Mouse (Mus musculus) heart, postnatal 0 days (tissue): ENCODE measurements around the gene Tmbim4.

Experiments used
- CTCF ChIP-seq: IDR thresholded peaks from 2 replicates; pipeline ENCODE4 v1.5.1; 2016; ENCODE audit warnings: antibody characterized with exemption, control low read depth, low read depth
- EP300 ChIP-seq: IDR thresholded peaks from 2 replicates; pipeline ENCODE4 v1.6.1; 2016; ENCODE audit warnings: antibody characterized with exemption, low read depth

DNA sequence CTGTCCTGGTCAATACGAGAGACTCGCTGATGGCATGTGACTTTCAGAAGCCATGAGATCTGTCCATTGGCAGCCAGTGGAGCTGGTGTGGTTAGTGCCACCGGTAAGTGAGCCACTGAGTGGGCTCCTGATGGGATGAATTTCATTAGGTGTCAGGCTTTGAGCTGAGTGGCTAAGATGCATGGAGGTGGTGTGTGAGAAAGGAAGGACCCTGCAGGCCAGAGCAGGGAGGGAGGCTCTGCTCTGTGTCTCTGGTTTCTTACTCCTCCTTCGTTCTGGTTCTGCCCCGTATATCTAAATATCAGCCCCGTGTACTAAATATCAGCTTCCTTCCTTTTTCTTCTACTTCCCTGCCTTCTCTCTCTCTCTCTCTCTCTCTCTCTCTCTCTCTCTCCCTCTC is 69.9 kb downstream of the Tmbim4 start:
- TF ChIP-seq CTCF, result no peak
- TF ChIP-seq EP300, result no peak
